Mouse (Mus musculus): ENCODE measurements around the gene Il18r1. TPM values are rescaled to one million over a fixed set of nuclear protein-coding genes. Genes with fewer than 3 reads are reported as not detected.

Gene Il18r1
- total and polyA plus RNA-seq, 2 experiments from 2014 or later, result 0.05 TPM; not detected in 1

GRCm38 (mm10) chr1:40428910-40429675 lies 36.3 kb upstream of the Il18r1 start, which contains the start of gene Il1rl1:
Il1rl1 (plus strand) TSS chr1:40429570.
- ATAC-seq (ENCODE audit: low FRiP score), result no peak
- no peaks in the 10 kb centered on the region for H3K27me3 ChIP-seq (ENCODE audit: insufficient read depth, low read length)
- no peaks in the 10 kb centered on the region for H3K9me3 ChIP-seq (ENCODE audit: low read length)
- no peaks in the 10 kb centered on the region for H3K36me3 ChIP-seq (ENCODE audit: insufficient read depth, low read length)
- no peak for TF ChIP-seq CTCF (IDR thresholded peaks at IDR 0.05)
- H3K9ac ChIP-seq (replicated peaks; ENCODE audit: low read length, poor library complexity, severe bottlenecking), result no peak within 1 kb of the TSS
- H3K4me2 ChIP-seq (ENCODE audit: low read depth, low read length, poor library complexity, severe bottlenecking), result no peak within 1 kb of the TSS
- DNase-seq (ENCODE audit: low spot score), result no peak
- H3K4me1 ChIP-seq (ENCODE audit: insufficient read depth, low read length), result no peaks in the 10 kb centered on the region
- WGBS, result 84% methylated on average over 5 of the region's 5 CpGs
- no peak within 1 kb of the TSS for H3K4me3 ChIP-seq (ENCODE audit: low read depth, low read length)
- no peak within 1 kb of the TSS for H3K27ac ChIP-seq (ENCODE audit: low read depth, low read length)

DNA sequence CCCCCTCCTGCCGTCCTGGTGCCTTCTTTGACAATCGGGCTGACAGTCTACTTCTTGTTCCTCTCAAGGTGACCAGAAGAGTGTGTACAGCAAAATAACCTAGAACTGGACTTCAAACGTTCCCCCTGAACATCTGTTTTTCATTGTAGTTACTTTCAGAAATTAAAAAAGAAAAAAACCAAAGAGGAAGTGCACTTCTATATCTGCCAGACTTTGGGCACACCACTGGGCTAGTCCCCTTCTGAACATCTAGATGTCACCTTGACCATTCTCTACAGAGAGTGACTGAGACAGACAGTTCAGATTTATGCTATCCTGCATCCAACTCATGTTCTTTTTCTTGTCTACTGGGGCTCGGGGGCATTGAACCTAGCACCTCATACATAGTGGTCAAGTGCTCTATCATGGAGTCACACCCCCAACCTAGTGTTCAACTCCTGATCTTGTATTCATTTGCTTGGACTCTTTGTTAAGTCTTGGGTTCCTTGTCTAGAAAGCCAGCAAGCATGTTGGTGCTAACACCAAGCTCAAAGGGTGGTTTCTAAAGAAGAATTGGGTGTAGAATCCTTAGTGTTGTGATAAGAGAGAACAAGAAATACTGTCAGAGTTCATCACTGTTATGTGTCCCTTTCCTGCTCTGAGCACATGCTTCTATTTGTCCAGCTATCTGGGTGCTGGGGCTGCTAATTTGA lies 35.1 kb upstream of the Il18r1 start:
- no peaks in the 10 kb centered on the region for H3K36me3 ChIP-seq (ENCODE audit: insufficient read depth, low read length)
- no peaks in the 10 kb centered on the region for H3K9me3 ChIP-seq (ENCODE audit: low read length)
- H3K4me2 ChIP-seq (ENCODE audit: low read depth, low read length, poor library complexity, severe bottlenecking), result no peak overlapping the region
- no peak for TF ChIP-seq CTCF (IDR thresholded peaks at IDR 0.05)
- DNase-seq (ENCODE audit: low spot score), result no peak
- no peak overlapping the region for H3K9ac ChIP-seq (replicated peaks; ENCODE audit: low read length, poor library complexity, severe bottlenecking)
- no peaks in the 10 kb centered on the region for H3K4me1 ChIP-seq (ENCODE audit: insufficient read depth, low read length)
- ATAC-seq (ENCODE audit: low FRiP score), result no peak
- H3K4me3 ChIP-seq (ENCODE audit: low read depth, low read length), result no peak overlapping the region
- H3K27ac ChIP-seq (ENCODE audit: low read depth, low read length), result no peak overlapping the region
- 70% methylated on average over 4 of the region's 4 CpGs for WGBS
- no peaks in the 10 kb centered on the region for H3K27me3 ChIP-seq (ENCODE audit: insufficient read depth, low read length)

- Histone ChIP-seq H3K4me2 (ENCODE audit: low read depth, low read length, poor library complexity, severe bottlenecking) (no peak overlapping the region), H3K4me3 (ENCODE audit: low read depth, low read length) (no peak overlapping the region), H3K36me3 (ENCODE audit: insufficient read depth, low read length) (no peaks in the 10 kb centered on the region), H3K9me3 (ENCODE audit: low read length) (no peaks in the 10 kb centered on the region), H3K4me1 (ENCODE audit: insufficient read depth, low read length) (no peaks in the 10 kb centered on the region), H3K27ac (ENCODE audit: low read depth, low read length) (no peak overlapping the region), H3K9ac (replicated peaks; ENCODE audit: low read length, poor library complexity, severe bottlenecking) (no peak overlapping the region), H3K27me3 (ENCODE audit: insufficient read depth, low read length) (no peaks in the 10 kb centered on the region)
- ATAC-seq (ENCODE audit: low FRiP score), result no peak
- 93% methylated on average over 2 of the region's 2 CpGs for WGBS
- TF ChIP-seq CTCF (IDR thresholded peaks at IDR 0.05), result no peak
- DNase-seq (ENCODE audit: low spot score), result no peak
Observed at GRCm38 (mm10) chr1:40432169-40432568, 33.2 kb upstream of the Il18r1 start.

DNA sequence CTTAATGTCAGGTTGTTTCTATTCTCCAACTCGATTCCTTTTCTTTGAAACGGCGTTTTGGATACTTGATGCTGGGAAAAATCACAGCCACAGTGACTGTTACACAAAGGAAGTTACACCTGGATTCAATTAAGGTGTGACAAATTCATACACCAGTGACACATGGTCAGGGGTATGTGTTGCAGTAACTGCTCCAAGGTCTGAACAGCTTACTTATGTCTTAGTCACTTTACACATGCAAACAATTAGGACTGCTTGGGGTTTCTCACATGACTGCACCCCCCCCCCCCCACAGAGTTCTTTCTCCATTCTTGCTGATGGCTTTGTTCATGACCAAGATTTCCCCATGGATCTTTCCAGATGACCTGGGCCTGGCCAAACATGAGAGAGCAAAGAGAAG lies 29.4 kb upstream of the Il18r1 start:
- no peak for ATAC-seq (ENCODE audit: low FRiP score)
- TF ChIP-seq CTCF (IDR thresholded peaks at IDR 0.05), result no peak
- H3K4me1 ChIP-seq (ENCODE audit: insufficient read depth, low read length), result no peaks in the 10 kb centered on the region
- no peak for DNase-seq (ENCODE audit: low spot score)
- H3K36me3 ChIP-seq (ENCODE audit: insufficient read depth, low read length), result no peaks in the 10 kb centered on the region
- no peak overlapping the region for H3K9ac ChIP-seq (replicated peaks; ENCODE audit: low read length, poor library complexity, severe bottlenecking)
- no peak overlapping the region for H3K4me2 ChIP-seq (ENCODE audit: low read depth, low read length, poor library complexity, severe bottlenecking)
- H3K9me3 ChIP-seq (ENCODE audit: low read length), result no peaks in the 10 kb centered on the region
- no peaks in the 10 kb centered on the region for H3K27me3 ChIP-seq (ENCODE audit: insufficient read depth, low read length)
- H3K4me3 ChIP-seq (ENCODE audit: low read depth, low read length), result no peak overlapping the region
- no peak overlapping the region for H3K27ac ChIP-seq (ENCODE audit: low read depth, low read length)
- WGBS, result 90% methylated on average over 3 of the region's 3 CpGs

GRCm38 (mm10) chr1:40437340-40437739 lies 28.0 kb upstream of the Il18r1 start:
- no peak overlapping the region for H3K27ac ChIP-seq (ENCODE audit: low read depth, low read length)
- no peaks in the 10 kb centered on the region for H3K36me3 ChIP-seq (ENCODE audit: insufficient read depth, low read length)
- H3K9ac ChIP-seq (replicated peaks; ENCODE audit: low read length, poor library complexity, severe bottlenecking), result no peak overlapping the region
- H3K9me3 ChIP-seq (ENCODE audit: low read length), result no peaks in the 10 kb centered on the region
- DNase-seq (ENCODE audit: low spot score), result no peak
- no peaks in the 10 kb centered on the region for H3K27me3 ChIP-seq (ENCODE audit: insufficient read depth, low read length)
- TF ChIP-seq CTCF (IDR thresholded peaks at IDR 0.05), result no peak
- WGBS, result 95% methylated on average over 2 of the region's 2 CpGs
- H3K4me2 ChIP-seq (ENCODE audit: low read depth, low read length, poor library complexity, severe bottlenecking), result no peak overlapping the region
- H3K4me1 ChIP-seq (ENCODE audit: insufficient read depth, low read length), result no peaks in the 10 kb centered on the region
- H3K4me3 ChIP-seq (ENCODE audit: low read depth, low read length), result no peak overlapping the region
- no peak for ATAC-seq (ENCODE audit: low FRiP score)

GRCm38 (mm10) chr1:40439504-40439903 lies 25.8 kb upstream of the Il18r1 start:
- no peaks in the 10 kb centered on the region for H3K36me3 ChIP-seq (ENCODE audit: insufficient read depth, low read length)
- DNase-seq (ENCODE audit: low spot score) (no peak), ATAC-seq (ENCODE audit: low FRiP score) (no peak)
- H3K4me1 ChIP-seq (ENCODE audit: insufficient read depth, low read length), result no peaks in the 10 kb centered on the region
- no peaks in the 10 kb centered on the region for H3K27me3 ChIP-seq (ENCODE audit: insufficient read depth, low read length)
- no peak overlapping the region for H3K4me3 ChIP-seq (ENCODE audit: low read depth, low read length)
- H3K9ac ChIP-seq (replicated peaks; ENCODE audit: low read length, poor library complexity, severe bottlenecking), result no peak overlapping the region
- TF ChIP-seq CTCF (IDR thresholded peaks at IDR 0.05), result no peak
- no peak overlapping the region for H3K27ac ChIP-seq (ENCODE audit: low read depth, low read length)
- no peak overlapping the region for H3K4me2 ChIP-seq (ENCODE audit: low read depth, low read length, poor library complexity, severe bottlenecking)
- H3K9me3 ChIP-seq (ENCODE audit: low read length), result no peaks in the 10 kb centered on the region
- WGBS, result 63% methylated on average over 8 of the region's 8 CpGs
